ENCODE assay signal across 10 mouse cellular contexts in the genomic region with DNA sequence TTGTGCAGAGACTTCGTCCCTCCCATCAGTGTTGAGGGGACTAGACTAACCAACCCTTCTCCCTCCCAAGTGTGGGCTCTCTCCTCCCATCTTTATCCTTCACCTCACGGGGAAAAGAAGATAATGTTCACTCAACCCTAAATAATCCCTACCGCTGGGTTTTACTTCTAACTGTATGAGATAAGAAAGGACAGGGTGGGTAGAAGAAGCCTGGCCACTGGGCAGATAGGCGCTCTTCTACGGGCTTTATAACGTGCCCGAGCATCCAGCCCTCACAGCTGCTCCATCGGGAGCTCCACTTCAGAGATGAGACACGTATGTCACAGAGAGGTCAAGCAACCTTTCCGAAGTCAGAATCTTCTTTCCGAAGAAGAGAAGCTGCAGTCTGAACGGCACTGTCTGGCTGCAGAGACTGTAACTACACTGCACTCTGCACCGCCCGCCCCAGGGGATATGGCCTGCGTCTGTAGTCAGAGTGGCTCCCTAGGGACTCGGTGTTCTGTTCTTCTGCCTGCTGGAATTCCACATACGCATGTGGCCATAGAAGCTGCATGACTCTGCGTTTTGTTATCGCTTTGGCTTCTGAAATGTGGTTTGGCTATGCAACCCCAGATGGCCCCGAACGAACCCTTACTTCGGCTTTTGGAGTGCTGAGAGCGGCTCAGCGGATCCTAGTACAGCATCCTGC. TPM values are rescaled to one million over a fixed set of nuclear protein-coding genes. Genes with fewer than 3 reads are reported as not detected.
DNase-seq lines count a peak whose midpoint lies in the region; ATAC-seq and TF ChIP-seq lines count a peak whose summit lies in the region.
"Had no signal": no experiment of that assay in that cellular context is flagged by ENCODE, and none has a peak within 500 bp of the region (broad histone marks: within the 10 kb centered on the region; RNA-seq: fewer than 3 reads in every experiment).

No protein-coding gene starts in this region.

- peak; percentile 56 for TF ChIP-seq POLR2A in heart, adult 2 months (IDR thresholded peaks at IDR 0.05; ENCODE audit: insufficient read depth, low read depth, low read length)

- no peaks in the 10 kb centered on the region for H3K36me3 ChIP-seq in heart, adult 2 months (ENCODE audit: control insufficient read depth, insufficient read depth, low read length)

- WGBS in heart, adult 2 months: 55% methylated on average over 24 of the region's 24 CpGs

- DNase-seq in testis, postnatal 10 days (ENCODE audit: low spot score): peak; percentile 59
- DNase-seq in testis, postnatal 14 days (ENCODE audit: low spot score): no peak
- DNase-seq in heart, adult 2 months: peak; percentile 70 to 81
- peak; percentile 59 for DNase-seq in liver
- no peak for DNase-seq in frontal cortex, postnatal 25 days (ENCODE audit: low spot score in 2 of 2)
- DNase-seq in right cerebral cortex, postnatal 4 days: no peak

- no peaks in the 10 kb centered on the region for H3K27me3 ChIP-seq in heart, adult 2 months (ENCODE audit: control insufficient read depth, insufficient read depth, low read length)

- H3K27ac ChIP-seq in heart, adult 2 months: peak overlapping the region; percentile 62
- H3K27ac ChIP-seq: midbrain, embryonic 10.5 days had no signal

- intact Hi-C loops in heart, adult 2 months (cut with DNase I): loop anchor here (2.0 kb wide), 1 partner anchor 42 kb away; no protein-coding TSS in a partner anchor

- no peaks in the 10 kb centered on the region for H3K79me2 ChIP-seq in heart, adult 2 months (replicated peaks; ENCODE audit: control insufficient read depth, insufficient read depth, low read length)

- H3K9ac ChIP-seq in heart, adult 2 months (ENCODE audit: low read depth, low read length): 0 out of 2 replicates have a peak overlapping the region, but pooled peaks have one; percentile 15

- ATAC-seq in CD4-positive, CD25-positive, alpha-beta regulatory T cell, adult 4 months: no peak
- ATAC-seq: forebrain, embryonic 16.5 days; intestine, embryonic 16.5 days had no signal

- TF ChIP-seq CTCF in heart, adult 2 months (IDR thresholded peaks at IDR 0.05): peak; percentile 9; the same call in 1 of the 2 replicates

- peak; percentile 99 for TF ChIP-seq EP300 in heart, adult 2 months (IDR thresholded peaks at IDR 0.05; ENCODE audit: insufficient read depth, low read depth, low read length)

- no peak overlapping the region for H3K4me3 ChIP-seq in heart, adult 2 months
- H3K4me3 ChIP-seq: midbrain, embryonic 10.5 days had no signal

- peaks cover 13% of the 10 kb centered on the region for H3K4me1 ChIP-seq in heart, adult 2 months (ENCODE audit: control insufficient read depth, insufficient read depth, low read length)

RNA-seq across cellular contexts. Expression of a gene that starts 18.7 kb away (rescaled TPM):
- 10 to 100 TPM; 15.8 to 20.0 TPM for total RNA-seq in heart, adult 2 months (2021)
- polyA plus RNA-seq in heart, adult 2 months (2012; rRNA removed): 15.7 and 16.0 TPM in 2 replicates
- 10 to 100 TPM; 37.8 to 49.1 TPM for polyA plus RNA-seq in CD4-positive, CD25-positive, alpha-beta regulatory T cell, adult 4 months (2017; shearing (Covaris generic))

RNA-seq across cellular contexts. Expression of a gene that starts 54.4 kb away (rescaled TPM):
- 10 to 100 TPM; 52.3 to 53.2 TPM for total RNA-seq in heart, adult 2 months (2021)
- 36.1 and 40.3 TPM in 2 replicates for polyA plus RNA-seq in heart, adult 2 months (2012; rRNA removed)
- polyA plus RNA-seq in CD4-positive, CD25-positive, alpha-beta regulatory T cell, adult 4 months (2017; shearing (Covaris generic)): 1 to 10 TPM in 1 of 2 experiments, under 1 TPM in 1; 0.60 to 1.9 TPM

Comparison
In these comparisons a context has a peak if more than half of its experiments do, and no peak if none do; other contexts are left out.
1. DNase-seq: peak in testis, postnatal 10 days (single experiment), heart, adult 2 months (2 of 2) and liver (single experiment); none in testis, postnatal 14 days (single experiment), frontal cortex, postnatal 25 days (0 of 2) and right cerebral cortex, postnatal 4 days (single experiment).
2. RNA of a gene that starts 54.4 kb away (polyA plus RNA-seq): 36.1 to 40.3 TPM in heart, adult 2 months; 0.60 to 1.9 TPM in CD4-positive, CD25-positive, alpha-beta regulatory T cell, adult 4 months; every median in the first group is over 10 times any median in the second.